Mouse (Mus musculus) ES-Bruce4 (cell line): ENCODE results near the gene Galnt18.

Experiments
- CTCF ChIP-seq: IDR thresholded peaks from one replicate; pipeline ENCODE4 v1.8.1; 2011; ENCODE audit warnings: low read depth, low read length
- EP300 ChIP-seq: IDR thresholded peaks from 2 replicates; pipeline ENCODE4 v1.6.1; 2011; ENCODE audit warnings: low read depth, low read length; ENCODE audit not compliant: insufficient read depth

GRCm38 (mm10) chr7:111701788-111702187, 78.0 kb downstream of the Galnt18 start:
- TF ChIP-seq CTCF (no peak), EP300 (no peak)
